Mouse (Mus musculus): ENCODE data around the gene Gpr156.

DNA sequence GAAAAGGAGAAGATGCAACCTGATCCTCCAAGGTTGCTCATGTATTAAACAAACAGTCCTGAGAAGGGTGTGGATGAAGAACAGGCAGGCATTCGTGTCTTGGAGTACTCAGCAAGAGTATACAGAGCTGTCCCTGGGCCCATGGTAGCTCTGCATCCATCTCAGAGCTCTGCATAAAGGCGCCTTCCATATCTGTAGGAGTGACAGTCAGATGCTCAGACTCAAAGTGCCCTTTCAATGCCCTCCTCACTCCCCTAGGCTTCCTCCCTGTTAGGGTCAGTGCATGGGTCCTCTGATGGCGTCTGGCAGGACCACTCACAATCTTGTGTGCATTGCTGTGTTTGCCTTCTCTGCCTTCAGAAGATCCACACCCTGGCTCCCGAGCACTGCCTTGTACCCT is 36.9 kb downstream of the Gpr156 start:
- TF ChIP-seq POLR2A (IDR thresholded peaks at IDR 0.05; ENCODE audit: borderline replicate concordance, low read depth, low read length) = no peak
- TF ChIP-seq CTCF (IDR thresholded peaks at IDR 0.05; ENCODE audit: low read depth, low read length) = no peak
